Mouse (Mus musculus) embryonic facial prominence, embryonic 10.5 days (tissue): ENCODE measurements at regions not wholly inside any gene's neighbourhood (a gene's known extent, or its start where the extent isn't known, plus 50 kb on each side); places are given as distances from the start of the nearest gene placed in this dataset.
A peak's percentile ranks its signal among the peaks of the same experiment; 100 is the strongest.

Experiments
- DNase-seq: peaks from one replicate; pipeline ENCODE4 v3.0.0-alpha.2; 2017; ENCODE audit warnings: low spot score
- H3K27ac ChIP-seq: fragments of 300-500 bp; sonication (generic); replicated peaks from 2 replicates; pipeline ENCODE4 v1.5.1; 2016; ENCODE audit warnings: mild to moderate bottlenecking
- H3K27me3 ChIP-seq: fragments of 300-500 bp; sonication (generic); replicated peaks from 2 replicates; pipeline ENCODE4 v1.6.1; 2016; ENCODE audit warnings: low read depth, mild to moderate bottlenecking; ENCODE audit not compliant: poor library complexity, severe bottlenecking
- H3K36me3 ChIP-seq: fragments of 300-500 bp; sonication (generic); replicated peaks from 2 replicates; pipeline ENCODE4 v1.6.1; 2016; ENCODE audit warnings: mild to moderate bottlenecking, moderate library complexity
- H3K4me1 ChIP-seq: fragments of 300-500 bp; sonication (generic); 2 replicates; pipeline ENCODE4 v1.6.1; 2016
- H3K4me3 ChIP-seq: fragments of 300-500 bp; sonication (generic); 2 replicates; pipeline ENCODE4 v1.5.1; 2016; ENCODE audit warnings: mild to moderate bottlenecking, moderate library complexity
- H3K9me3 ChIP-seq: fragments of 300-500 bp; sonication (generic); 2 replicates; pipeline ENCODE4 v1.6.1; 2016; ENCODE audit warnings: mild to moderate bottlenecking
- WGBS: fragments of 180-500 bp; shearing (Covaris S2); methylation state at CpG from one replicate; pipeline ENCODE4 v1.1.7; 2016; 5-methylcytosine and 5-hydroxymethylcytosine counted together

- no peak for DNase-seq
- H3K27me3 ChIP-seq: no peaks in the 10 kb centered on the region
- no peaks in the 10 kb centered on the region for H3K9me3 ChIP-seq
- H3K4me1 ChIP-seq: peaks cover 18% of the 10 kb centered on the region
- H3K4me3 ChIP-seq: no peak overlapping the region
- 76% methylated on average over 5 of the region's 5 CpGs for WGBS
- no peak overlapping the region for H3K27ac ChIP-seq
- H3K36me3 ChIP-seq: no peaks in the 10 kb centered on the region
Observed at GRCm38 (mm10) chr2:72839673-72840072, 140.6 kb downstream of the Sp3 start.

GRCm38 (mm10) chr2:72841367-72841766, 138.9 kb downstream of the Sp3 start:
- Histone ChIP-seq H3K36me3 (no peaks in the 10 kb centered on the region), H3K4me1 (peaks cover 18% of the 10 kb centered on the region), H3K9me3 (no peaks in the 10 kb centered on the region), H3K4me3 (no peak overlapping the region), H3K27ac (no peak overlapping the region), H3K27me3 (no peaks in the 10 kb centered on the region)
- DNase-seq: no peak
- 88% methylated on average over 5 of the region's 5 CpGs for WGBS

GRCm38 (mm10) chr2:72843610-72844009, 136.6 kb downstream of the Sp3 start:
- no peaks in the 10 kb centered on the region for H3K9me3 ChIP-seq
- peaks cover 2% of the 10 kb centered on the region; the same call in 1 of the 2 replicates for H3K4me1 ChIP-seq
- no peak overlapping the region for H3K27ac ChIP-seq
- 86% methylated on average over 2 of the region's 2 CpGs for WGBS
- no peaks in the 10 kb centered on the region for H3K36me3 ChIP-seq
- H3K27me3 ChIP-seq: no peaks in the 10 kb centered on the region
- no peak for DNase-seq
- H3K4me3 ChIP-seq: no peak overlapping the region

GRCm38 (mm10) chr2:72849441-72850192, 130.6 kb downstream of the Sp3 start:
- Histone ChIP-seq H3K9me3 (no peaks in the 10 kb centered on the region), H3K4me1 (peaks cover 16% of the 10 kb centered on the region), H3K36me3 (no peaks in the 10 kb centered on the region), H3K27me3 (no peaks in the 10 kb centered on the region), H3K4me3 (peak overlapping the region; percentile 26; the same call in 1 of the 2 replicates), H3K27ac (peak overlapping the region; percentile 54)
- 40% methylated on average over 12 of the region's 12 CpGs for WGBS
- peak; percentile 35 for DNase-seq

GRCm38 (mm10) chr2:72852509-72852908, 127.7 kb downstream of the Sp3 start:
- no peak overlapping the region for H3K27ac ChIP-seq
- H3K36me3 ChIP-seq: no peaks in the 10 kb centered on the region
- no peak for DNase-seq
- peaks cover 23% of the 10 kb centered on the region for H3K4me1 ChIP-seq
- no peak overlapping the region for H3K4me3 ChIP-seq
- WGBS: 75% methylated on average over 4 of the region's 4 CpGs
- H3K27me3 ChIP-seq: no peaks in the 10 kb centered on the region
- H3K9me3 ChIP-seq: no peaks in the 10 kb centered on the region

GRCm38 (mm10) chr2:72855276-72855970, 124.8 kb downstream of the Sp3 start:
- no peaks in the 10 kb centered on the region for H3K36me3 ChIP-seq
- no peak for DNase-seq
- H3K4me1 ChIP-seq: peaks cover 9% of the 10 kb centered on the region
- H3K27me3 ChIP-seq: no peaks in the 10 kb centered on the region
- WGBS: 90% methylated on average over 11 of the region's 11 CpGs
- no peak overlapping the region for H3K27ac ChIP-seq
- no peaks in the 10 kb centered on the region for H3K9me3 ChIP-seq
- H3K4me3 ChIP-seq: no peak overlapping the region

GRCm38 (mm10) chr2:72855971-72856755, 124.1 kb downstream of the Sp3 start:
- H3K36me3 ChIP-seq: no peaks in the 10 kb centered on the region
- DNase-seq: no peak
- H3K27me3 ChIP-seq: no peaks in the 10 kb centered on the region
- peaks cover 7% of the 10 kb centered on the region for H3K4me1 ChIP-seq
- H3K9me3 ChIP-seq: no peaks in the 10 kb centered on the region
- H3K4me3 ChIP-seq: no peak overlapping the region
- WGBS: 82% methylated on average over 13 of the region's 13 CpGs
- H3K27ac ChIP-seq: no peak overlapping the region

- H3K36me3 ChIP-seq: no peaks in the 10 kb centered on the region
- no peak overlapping the region for H3K27ac ChIP-seq
- no peaks in the 10 kb centered on the region for H3K9me3 ChIP-seq
- H3K4me1 ChIP-seq: peaks cover 7% of the 10 kb centered on the region
- DNase-seq: no peak
- H3K4me3 ChIP-seq: no peak overlapping the region
- WGBS: 94% methylated on average over 5 of the region's 5 CpGs
- H3K27me3 ChIP-seq: no peaks in the 10 kb centered on the region
Observed at GRCm38 (mm10) chr2:72857377-72857776, 122.9 kb downstream of the Sp3 start.

GRCm38 (mm10) chr2:72865462-72866365, 114.5 kb downstream of the Sp3 start:
- no peak for DNase-seq
- Histone ChIP-seq H3K4me1 (peaks cover 6% of the 10 kb centered on the region; the same call in 1 of the 2 replicates), H3K27me3 (no peaks in the 10 kb centered on the region), H3K27ac (no peak overlapping the region), H3K36me3 (no peaks in the 10 kb centered on the region), H3K4me3 (no peak overlapping the region), H3K9me3 (peaks cover 5% of the 10 kb centered on the region; the same call in 1 of the 2 replicates)
- 59% methylated on average over 19 of the region's 19 CpGs for WGBS

- 55% methylated on average over 2 of the region's 2 CpGs for WGBS
- Histone ChIP-seq H3K9me3 (peaks cover 5% of the 10 kb centered on the region; the same call in 1 of the 2 replicates), H3K4me3 (no peak overlapping the region), H3K27ac (no peak overlapping the region), H3K27me3 (no peaks in the 10 kb centered on the region), H3K36me3 (no peaks in the 10 kb centered on the region), H3K4me1 (peaks cover 6% of the 10 kb centered on the region; the same call in 1 of the 2 replicates)
- no peak for DNase-seq
Observed at GRCm38 (mm10) chr2:72866366-72866688, 113.9 kb downstream of the Sp3 start.

GRCm38 (mm10) chr2:72868173-72868572, 112.1 kb downstream of the Sp3 start:
- Histone ChIP-seq H3K9me3 (peaks cover 5% of the 10 kb centered on the region; the same call in 1 of the 2 replicates), H3K27me3 (no peaks in the 10 kb centered on the region), H3K4me3 (no peak overlapping the region), H3K4me1 (peaks cover 6% of the 10 kb centered on the region; the same call in 1 of the 2 replicates), H3K36me3 (no peaks in the 10 kb centered on the region), H3K27ac (no peak overlapping the region)
- no peak for DNase-seq
- WGBS: 94% methylated on average over 3 of the region's 3 CpGs

- DNase-seq: no peak
- no peaks in the 10 kb centered on the region for H3K36me3 ChIP-seq
- H3K27me3 ChIP-seq: no peaks in the 10 kb centered on the region
- H3K9me3 ChIP-seq: peaks cover 5% of the 10 kb centered on the region; the same call in 1 of the 2 replicates
- H3K4me1 ChIP-seq: no peaks in the 10 kb centered on the region
- H3K4me3 ChIP-seq: no peak overlapping the region
- H3K27ac ChIP-seq: no peak overlapping the region
- WGBS: 92% methylated on average over 5 of the region's 5 CpGs
Observed at GRCm38 (mm10) chr2:72871836-72872235, 108.4 kb downstream of the Sp3 start.
